Mouse (Mus musculus) brain, embryonic 14.5 days (tissue): ENCODE results near the gene Rnft2.

ENCODE experiments used
- CTCF ChIP-seq: fragments of 200-500 bp; IDR thresholded peaks from 2 replicates; pipeline ENCODE4 v1.5.1; 2012; ENCODE audit warnings: inconsistent platforms, mild to moderate bottlenecking, moderate library complexity, borderline replicate concordance; ENCODE audit not compliant: insufficient read depth, insufficient read length; ENCODE audit errors: extremely low read depth
- POLR2A ChIP-seq: fragments of 200-500 bp; IDR thresholded peaks from 2 replicates; pipeline ENCODE4 v1.6.1; 2012; ENCODE audit warnings: mild to moderate bottlenecking, inconsistent platforms, borderline replicate concordance; ENCODE audit not compliant: poor library complexity, insufficient read depth, insufficient read length, severe bottlenecking; ENCODE audit errors: extremely low read depth

DNA sequence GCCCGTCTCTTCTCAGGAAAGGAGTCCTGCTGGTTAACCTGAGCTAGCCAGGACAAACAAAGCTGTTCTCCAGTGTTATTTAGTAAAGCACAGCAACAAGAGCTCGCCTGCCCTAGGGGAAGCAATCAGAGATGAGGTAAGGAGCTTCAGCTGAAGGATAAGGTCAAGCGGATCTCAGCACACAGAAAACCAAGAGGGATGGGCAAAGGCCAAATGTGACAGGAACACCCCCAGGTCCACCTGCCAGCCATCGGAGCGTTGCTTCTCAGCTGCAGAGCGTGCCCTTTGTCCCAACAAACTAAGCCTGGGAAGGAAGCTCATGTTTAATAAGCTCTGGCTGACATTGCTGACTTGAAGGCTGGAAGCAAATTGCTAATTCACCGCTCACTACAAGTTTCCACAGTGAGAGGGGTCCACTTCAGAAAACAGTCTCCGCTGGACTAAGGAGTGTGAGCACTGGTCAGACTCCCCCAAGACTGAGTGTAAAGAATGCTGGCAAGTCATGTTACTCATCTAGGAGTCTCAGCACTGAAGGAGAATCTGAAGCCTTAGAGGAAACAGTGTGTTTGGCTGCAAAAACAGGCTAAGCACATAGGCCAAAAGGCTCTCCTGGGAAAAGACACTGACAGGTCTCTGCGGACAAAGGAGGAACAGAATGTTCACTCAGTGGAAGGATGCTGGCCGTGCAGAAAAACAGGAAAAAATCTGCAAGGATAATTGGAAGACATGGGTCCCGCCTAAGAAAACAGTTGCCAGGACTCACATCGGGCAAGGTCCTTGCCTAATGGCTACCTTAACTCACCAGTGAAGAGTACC, 101.5 kb downstream of the Rnft2 start:
- TF ChIP-seq CTCF (no peak), POLR2A (no peak)
